ENCODE assay signal across 8 mouse cellular contexts in the genomic region with DNA sequence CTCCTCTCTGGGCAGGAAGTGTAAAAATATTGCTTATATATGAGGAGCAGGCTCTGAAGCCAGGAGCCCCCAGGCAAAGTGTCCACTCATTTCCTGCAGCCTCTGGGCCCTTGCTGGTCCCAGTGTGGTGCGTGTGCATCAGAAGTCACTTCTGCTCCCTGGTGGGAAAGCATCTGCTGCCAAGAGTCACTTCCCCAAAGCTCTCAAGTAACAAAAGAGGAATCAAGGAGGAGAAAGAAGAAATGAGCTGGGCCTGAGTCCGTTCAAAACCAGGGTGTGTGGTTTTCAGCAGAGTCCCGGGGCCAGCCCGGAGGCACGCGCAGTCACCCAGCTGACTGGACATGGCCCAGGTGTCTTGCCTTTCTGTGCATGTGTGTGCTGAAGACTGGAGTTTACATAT. TPM values are rescaled to one million over a fixed set of nuclear protein-coding genes. Genes with fewer than 3 reads are reported as not detected.
DNase-seq lines count a peak whose midpoint lies in the region; ATAC-seq and TF ChIP-seq lines count a peak whose summit lies in the region.

No protein-coding gene starts in this region.

- no peaks in the 10 kb centered on the region for H3K36me3 ChIP-seq in embryonic facial prominence, embryonic 10.5 days (replicated peaks)
- no peaks in the 10 kb centered on the region for H3K36me3 ChIP-seq in intestine, postnatal 0 days (ENCODE audit: control insufficient read depth, insufficient read depth)
- H3K36me3 ChIP-seq in neural tube, embryonic 15.5 days: no peaks in the 10 kb centered on the region

- ATAC-seq in intestine, postnatal 0 days: no peak
- ATAC-seq in neural tube, embryonic 15.5 days (ENCODE audit: low FRiP score): no peak

- TF ChIP-seq CTCF in intestine, postnatal 0 days (IDR thresholded peaks at IDR 0.05; ENCODE audit: low read depth): no peak

- H3K4me3 ChIP-seq in embryonic facial prominence, embryonic 10.5 days: no peak overlapping the region
- no peak overlapping the region for H3K4me3 ChIP-seq in intestine, postnatal 0 days (ENCODE audit: low read depth, low read length)
- H3K4me3 ChIP-seq in neural tube, embryonic 15.5 days (replicated peaks): no peak overlapping the region

- no peak overlapping the region; the same call in 1 of the 2 replicates for H3K4me2 ChIP-seq in intestine, postnatal 0 days (replicated peaks; ENCODE audit: low read depth)
- H3K4me2 ChIP-seq in neural tube, embryonic 15.5 days: no peak overlapping the region

- 80% methylated on average over 6 of the region's 6 CpGs for WGBS in embryonic facial prominence, embryonic 10.5 days
- WGBS in intestine, postnatal 0 days: 79% methylated on average over 6 of the region's 6 CpGs
- WGBS in neural tube, embryonic 15.5 days: 79% methylated on average over 6 of the region's 6 CpGs

- peaks cover 6% of the 10 kb centered on the region; the same call in 1 of the 2 replicates for H3K9me3 ChIP-seq in embryonic facial prominence, embryonic 10.5 days
- H3K9me3 ChIP-seq in intestine, postnatal 0 days (ENCODE audit: control insufficient read depth): no peaks in the 10 kb centered on the region
- H3K9me3 ChIP-seq in neural tube, embryonic 15.5 days (replicated peaks): no peaks in the 10 kb centered on the region

- H3K27ac ChIP-seq in embryonic facial prominence, embryonic 10.5 days (replicated peaks): peak overlapping the region; percentile 91
- H3K27ac ChIP-seq in intestine, postnatal 0 days (ENCODE audit: low read depth, low read length): peak overlapping the region; percentile 31; the same call in 1 of the 2 replicates
- H3K27ac ChIP-seq in neural tube, embryonic 15.5 days (replicated peaks): peak overlapping the region; percentile 75

- peak; percentile 41 to 49 for DNase-seq in lung, adult 18-20 months
- no peak for DNase-seq in lung, postnatal 25 days (ENCODE audit: low spot score)
- DNase-seq in embryonic facial prominence, embryonic 10.5 days (ENCODE audit: low spot score): no peak
- no peak for DNase-seq in gastrocnemius, postnatal 10 days
- no peak for DNase-seq in layer of hippocampus, postnatal 36 days
- DNase-seq in adrenal gland, postnatal 14 days: no peak

- H3K4me1 ChIP-seq in embryonic facial prominence, embryonic 10.5 days: peaks cover 40% of the 10 kb centered on the region
- 0 out of 2 replicates have a peak, but pooled peaks cover 4% of the 10 kb centered on the region for H3K4me1 ChIP-seq in intestine, postnatal 0 days (replicated peaks; ENCODE audit: control insufficient read depth, insufficient read depth, low read length)
- peaks cover 12% of the 10 kb centered on the region for H3K4me1 ChIP-seq in neural tube, embryonic 15.5 days

- H3K27me3 ChIP-seq in embryonic facial prominence, embryonic 10.5 days (replicated peaks; ENCODE audit: low read depth, poor library complexity, severe bottlenecking): no peaks in the 10 kb centered on the region
- H3K27me3 ChIP-seq in intestine, postnatal 0 days (replicated peaks; ENCODE audit: control insufficient read depth, insufficient read depth, low read length): no peaks in the 10 kb centered on the region
- H3K27me3 ChIP-seq in neural tube, embryonic 15.5 days (replicated peaks): no peaks in the 10 kb centered on the region

- no peak overlapping the region for H3K9ac ChIP-seq in intestine, postnatal 0 days (ENCODE audit: low read depth, low read length)
- H3K9ac ChIP-seq in neural tube, embryonic 15.5 days (replicated peaks): no peak overlapping the region

RNA-seq across cellular contexts. Expression of a gene that starts 54.6 kb away (rescaled TPM):
- 56.5 and 59.5 TPM in 2 replicates for polyA plus RNA-seq in embryonic facial prominence, embryonic 10.5 days (2016; fragmentation: Nextera tagmentation; extraction: Ambion mirVana)
- 8.2 and 8.9 TPM in 2 replicates for polyA plus RNA-seq in intestine, postnatal 0 days (2015; fragmentation: Nextera tagmentation; extraction: Ambion mirVana)
- polyA plus RNA-seq in neural tube, embryonic 15.5 days (2015; fragmentation: Nextera tagmentation; extraction: Ambion mirVana): 104 and 107 TPM in 2 replicates
- 10 to 100 TPM; 14.1 to 17.6 TPM for total RNA-seq in gastrocnemius, postnatal 10 days (2021)
- total RNA-seq in layer of hippocampus, postnatal 36 days (2021): 100 to 1,000 TPM; 157 to 167 TPM
- total RNA-seq in adrenal gland, postnatal 14 days (2021): 16.3 and 24.0 TPM in 2 replicates

RNA-seq across cellular contexts. Expression of a gene that starts 59.9 kb away (rescaled TPM):
- polyA plus RNA-seq in embryonic facial prominence, embryonic 10.5 days (2016; fragmentation: Nextera tagmentation; extraction: Ambion mirVana): 97.3 and 115 TPM in 2 replicates
- 168 and 175 TPM in 2 replicates for polyA plus RNA-seq in intestine, postnatal 0 days (2015; fragmentation: Nextera tagmentation; extraction: Ambion mirVana)
- 26.1 and 39.5 TPM in 2 replicates for polyA plus RNA-seq in neural tube, embryonic 15.5 days (2015; fragmentation: Nextera tagmentation; extraction: Ambion mirVana)
- total RNA-seq in gastrocnemius, postnatal 10 days (2021): 10 to 100 TPM; 25.5 to 25.7 TPM
- total RNA-seq in layer of hippocampus, postnatal 36 days (2021): 10 to 100 TPM; 18.4 to 19.9 TPM
- 38.6 and 47.5 TPM in 2 replicates for total RNA-seq in adrenal gland, postnatal 14 days (2021)

Comparison
In these comparisons a context has a peak if more than half of its experiments do, and no peak if none do; other contexts are left out.
1. DNase-seq: peak in lung, adult 18-20 months (2 of 2); none in lung, postnatal 25 days (single experiment), embryonic facial prominence, embryonic 10.5 days (single experiment), gastrocnemius, postnatal 10 days (single experiment), layer of hippocampus, postnatal 36 days (0 of 2) and adrenal gland, postnatal 14 days (single experiment).
2. H3K27ac ChIP-seq: peak in every context shown above with its lines; median percentile 91 in embryonic facial prominence, embryonic 10.5 days; 75 in neural tube, embryonic 15.5 days; 31 in intestine, postnatal 0 days.